Mouse (Mus musculus) cortical plate, adult 2 months (tissue): Measurements from ENCODE around the gene Ahdc1. TPM values are rescaled to one million over a fixed set of nuclear protein-coding genes. Genes with fewer than 3 reads are reported as not detected.

Experiments
- H3K27ac ChIP-seq: fragments of 200-500 bp; 2 replicates; pipeline ENCODE4 v1.5.1; 2012; ENCODE audit warnings: low read length, control low read depth, inconsistent platforms; ENCODE audit not compliant: insufficient read depth
- H3K4me1 ChIP-seq: fragments of 200-500 bp; 2 replicates; pipeline ENCODE4 v1.6.1; 2011; ENCODE audit warnings: low read length; ENCODE audit not compliant: control insufficient read depth, insufficient read depth
- H3K4me3 ChIP-seq: fragments of 200-500 bp; 2 replicates; pipeline ENCODE4 v1.5.1; 2011; ENCODE audit warnings: mild to moderate bottlenecking, low read length, control low read depth; ENCODE audit not compliant: insufficient read depth
- CTCF ChIP-seq: fragments of 200-500 bp; IDR thresholded peaks from 2 replicates; pipeline ENCODE4 v1.5.1; 2011; ENCODE audit warnings: mild to moderate bottlenecking, control low read depth, low read length; ENCODE audit not compliant: insufficient read depth; ENCODE audit errors: extremely low read depth
- POLR2A ChIP-seq: fragments of 200-500 bp; IDR thresholded peaks from 2 replicates; pipeline ENCODE4 v1.6.1; 2011; ENCODE audit warnings: mild to moderate bottlenecking, low read length, control low read depth; ENCODE audit not compliant: insufficient read depth; ENCODE audit errors: extremely low read depth
- polyA plus RNA-seq: library from polyadenylated mRNA; depleted of rRNA; stranded (reverse); fragments of >200 nt; gene quantifications from 2 replicates; pipeline ENCODE4 v1.2.3, GENCODE M21; 2012; rRNA removed

Ahdc1 gene
- 23.8 and 26.4 TPM in 2 replicates for polyA plus RNA-seq

- Histone ChIP-seq H3K4me1 (peaks cover 6% of the 10 kb centered on the region; the same call in 1 of the 2 replicates), H3K27ac (peak within 1 kb of the TSS; percentile 81), H3K4me3 (peak within 1 kb of the TSS; percentile 82)
- peak; percentile 75 for TF ChIP-seq POLR2A
- no peak for TF ChIP-seq CTCF
These were observed at the start of gene Ahdc1 for GRCm38 (mm10) chr4:133011028-133011820. Gene Ahdc1 (plus strand): TSS chr4:133011260.

DNA sequence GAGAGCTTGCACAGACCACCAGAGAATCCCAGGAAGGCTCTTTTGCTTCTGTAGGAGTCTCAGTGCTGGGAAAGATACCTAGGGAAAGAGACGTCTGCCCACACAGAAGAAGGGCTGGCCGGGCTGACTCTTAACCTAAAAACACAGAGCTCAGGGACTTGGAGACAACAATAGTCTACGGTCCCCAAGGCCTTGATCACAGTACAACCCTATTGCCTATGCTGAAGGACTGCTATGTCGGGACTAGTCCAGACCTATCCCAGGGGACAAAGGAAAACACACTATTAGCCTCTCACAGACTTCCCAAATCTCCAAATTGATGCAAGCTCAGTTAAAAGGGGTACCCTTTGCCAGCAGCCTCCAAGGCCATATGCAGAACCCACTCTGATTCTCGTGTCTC lies 49.2 kb upstream of the Ahdc1 start:
- Histone ChIP-seq H3K4me1 (peaks cover 4% of the 10 kb centered on the region), H3K4me3 (no peak overlapping the region), H3K27ac (no peak overlapping the region)
- TF ChIP-seq POLR2A (no peak), CTCF (no peak)

GRCm38 (mm10) chr4:132962628-132963027 lies 48.4 kb upstream of the Ahdc1 start:
- H3K4me3 ChIP-seq: no peak overlapping the region
- no peak overlapping the region for H3K27ac ChIP-seq
- H3K4me1 ChIP-seq: peaks cover 4% of the 10 kb centered on the region
- TF ChIP-seq CTCF (no peak), POLR2A (no peak)

DNA sequence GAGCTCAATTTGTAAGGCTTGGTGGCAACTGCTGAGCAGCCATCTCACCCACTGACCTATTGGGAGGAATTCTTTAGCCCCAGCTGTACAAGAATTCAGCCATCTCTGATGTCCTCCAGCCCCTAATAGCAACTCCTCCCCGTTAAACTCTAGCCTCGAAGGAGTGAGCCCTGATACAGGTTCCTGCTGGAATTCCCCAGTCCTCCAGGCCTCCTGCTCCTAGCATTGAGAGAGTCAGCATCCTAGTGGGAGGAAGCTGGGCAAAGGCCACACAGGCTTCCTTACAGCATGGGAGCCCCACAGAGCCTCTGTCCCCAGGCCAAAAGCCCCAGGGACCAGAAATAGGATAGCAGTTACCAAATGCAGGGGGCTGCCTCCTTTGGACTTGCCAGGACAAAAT lies 47.6 kb upstream of the Ahdc1 start:
- peaks cover 4% of the 10 kb centered on the region for H3K4me1 ChIP-seq
- no peak overlapping the region for H3K4me3 ChIP-seq
- H3K27ac ChIP-seq: no peak overlapping the region
- no peak for TF ChIP-seq CTCF
- TF ChIP-seq POLR2A: no peak

DNA sequence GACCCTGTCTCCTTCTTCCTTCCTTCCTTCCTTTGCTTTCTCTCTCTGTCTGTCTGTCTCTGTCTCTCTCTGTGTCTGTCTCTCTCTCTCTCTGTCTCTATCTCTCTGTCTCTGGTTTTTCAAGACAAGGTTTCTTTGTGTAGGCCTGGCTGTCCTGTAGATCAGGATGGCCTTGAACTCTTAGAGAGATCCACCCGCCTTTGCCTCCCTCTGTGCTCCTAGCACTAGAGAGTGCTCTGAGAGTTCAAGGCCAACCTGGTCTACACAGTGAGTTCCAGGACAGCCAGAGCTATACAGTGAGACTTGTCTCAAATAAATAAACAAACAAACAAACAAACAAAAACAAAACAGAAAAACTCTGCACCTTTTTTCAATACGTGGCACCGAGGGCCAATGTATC lies 47.0 kb upstream of the Ahdc1 start:
- Histone ChIP-seq H3K4me1 (peaks cover 4% of the 10 kb centered on the region), H3K27ac (no peak overlapping the region), H3K4me3 (no peak overlapping the region)
- TF ChIP-seq POLR2A (no peak), CTCF (no peak)

DNA sequence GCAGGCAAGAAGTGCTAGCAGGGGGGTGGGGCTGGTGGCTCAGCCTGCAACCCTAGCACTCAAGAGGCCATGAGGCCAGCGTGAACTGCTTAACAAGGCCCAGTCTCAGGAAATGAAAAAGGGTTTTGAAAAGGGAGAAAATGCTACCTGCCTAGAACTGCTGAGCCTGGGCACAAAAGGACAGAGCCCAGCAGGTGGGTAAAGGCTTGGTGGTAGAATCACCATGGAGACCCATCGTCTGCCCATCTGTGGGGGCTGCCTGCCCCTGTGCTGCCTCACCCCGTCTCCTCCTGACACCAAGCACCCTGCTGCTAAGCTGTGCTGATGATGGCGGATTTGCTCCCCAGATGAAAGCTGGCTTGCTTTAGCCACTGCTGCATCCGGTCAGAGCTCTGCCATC lies 46.6 kb upstream of the Ahdc1 start:
- peaks cover 4% of the 10 kb centered on the region for H3K4me1 ChIP-seq
- no peak overlapping the region for H3K27ac ChIP-seq
- TF ChIP-seq CTCF (no peak), POLR2A (no peak)

DNA sequence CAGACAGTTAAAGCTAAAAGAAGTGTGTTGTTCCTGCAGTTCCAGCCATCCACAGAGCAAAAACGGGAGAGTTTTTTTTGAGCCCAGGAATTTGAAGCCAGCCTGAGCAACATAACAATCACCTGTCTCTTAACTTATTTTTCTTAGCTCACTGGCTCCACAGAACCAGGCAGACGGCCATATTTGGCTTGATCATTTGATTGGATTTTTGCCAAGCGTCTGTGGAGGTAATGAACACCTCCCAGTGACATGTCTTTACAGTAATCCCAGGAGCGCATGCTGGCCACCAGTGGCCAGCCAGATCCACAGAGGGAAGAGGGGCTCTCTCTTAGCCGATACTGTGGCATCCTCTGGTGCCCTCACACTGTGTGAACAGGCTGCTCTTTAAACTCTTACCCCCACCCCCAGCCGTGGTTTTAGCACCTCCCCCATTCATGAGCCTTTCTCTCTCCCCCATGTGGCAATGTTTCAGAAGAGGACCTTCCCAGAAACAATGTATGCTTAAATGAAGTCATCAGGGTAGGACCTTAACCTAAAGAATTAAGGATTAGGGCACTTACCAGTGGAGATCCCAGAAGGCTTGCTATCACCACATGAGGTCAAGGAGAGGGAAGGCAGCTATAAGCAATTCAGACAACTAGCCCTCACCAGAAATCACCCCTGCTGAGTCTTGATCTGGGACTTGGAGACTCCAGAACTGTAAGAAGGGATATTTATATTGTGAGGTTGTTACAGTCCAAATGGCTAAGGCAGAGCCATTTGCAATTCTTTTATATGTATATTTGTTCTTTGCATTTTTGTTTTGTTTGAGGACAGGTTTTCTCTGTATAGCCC lies 42.7 kb upstream of the Ahdc1 start:
- TF ChIP-seq CTCF: no peak
- no peak for TF ChIP-seq POLR2A
- no peak overlapping the region for H3K27ac ChIP-seq
- no peaks in the 10 kb centered on the region for H3K4me1 ChIP-seq
- no peak overlapping the region for H3K4me3 ChIP-seq

More for the DNA sequence above, 46.6 kb upstream of the Ahdc1 start:
- H3K4me3 ChIP-seq: no peak overlapping the region

DNA sequence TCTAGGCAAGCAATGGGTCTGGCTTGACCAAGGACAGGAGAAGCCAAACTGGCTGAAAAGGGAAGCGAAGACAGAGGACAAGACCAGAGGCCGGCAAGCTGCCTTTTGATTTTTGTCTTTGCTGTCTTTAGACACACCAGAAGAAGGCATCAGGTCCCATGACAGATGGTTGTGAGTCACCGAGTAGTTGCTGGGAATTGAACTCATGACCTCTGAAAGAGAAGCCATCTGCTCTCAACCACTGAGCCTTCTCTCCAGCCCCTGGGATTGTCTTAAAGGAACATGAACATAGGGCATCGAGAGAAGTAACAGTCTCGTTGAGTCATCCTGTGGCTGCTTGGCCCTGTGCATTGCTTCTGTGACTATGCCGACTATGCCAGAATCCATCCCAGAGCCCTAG lies 39.5 kb upstream of the Ahdc1 start:
- no peaks in the 10 kb centered on the region for H3K4me1 ChIP-seq
- no peak overlapping the region for H3K27ac ChIP-seq
- H3K4me3 ChIP-seq: no peak overlapping the region
- TF ChIP-seq CTCF (no peak), POLR2A (no peak)

DNA sequence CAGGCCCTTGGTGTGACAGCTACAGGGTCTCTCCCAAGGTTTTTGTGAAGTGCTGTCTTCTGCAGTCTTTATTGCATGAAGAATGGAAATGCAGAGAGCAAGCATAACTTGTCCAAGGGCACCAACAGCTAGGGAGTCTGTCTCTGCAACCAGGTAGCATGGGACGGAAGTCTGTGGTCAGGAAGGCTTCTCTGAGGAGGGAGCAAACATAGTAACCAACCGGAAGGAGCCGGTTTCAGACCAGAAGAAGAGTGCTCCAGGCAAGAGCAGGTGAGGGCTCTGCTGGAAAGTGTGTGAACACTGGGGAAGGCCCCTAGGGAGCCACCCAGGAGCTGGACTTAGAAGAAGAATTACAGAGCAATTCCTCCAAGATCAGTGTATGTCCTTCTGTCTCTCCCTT lies 39.0 kb upstream of the Ahdc1 start:
- Histone ChIP-seq H3K4me1 (no peaks in the 10 kb centered on the region), H3K27ac (no peak overlapping the region), H3K4me3 (no peak overlapping the region)
- TF ChIP-seq POLR2A (no peak), CTCF (no peak)

DNA sequence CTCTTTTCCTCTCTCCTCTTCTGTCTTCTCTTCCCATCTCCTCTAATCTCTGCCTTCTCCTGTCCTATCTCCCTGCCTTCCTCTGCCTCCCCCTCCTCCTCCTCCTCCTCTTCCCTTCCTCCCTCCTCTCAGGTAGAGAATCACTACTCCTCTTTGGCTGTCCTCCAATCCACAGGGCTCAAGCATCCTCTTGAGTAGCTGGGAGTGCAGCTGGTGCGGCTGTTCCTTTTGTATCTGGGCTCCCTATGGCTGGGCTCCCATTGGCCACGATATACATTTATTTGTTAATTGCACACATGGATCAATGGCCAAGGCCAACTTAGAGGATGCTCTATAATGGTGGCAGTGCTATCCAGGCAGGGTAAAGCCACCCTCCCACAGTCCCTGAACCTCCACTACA lies 38.5 kb upstream of the Ahdc1 start:
- TF ChIP-seq POLR2A: no peak
- TF ChIP-seq CTCF: no peak
- Histone ChIP-seq H3K4me1 (no peaks in the 10 kb centered on the region), H3K27ac (no peak overlapping the region), H3K4me3 (no peak overlapping the region)
